Mouse (Mus musculus): ENCODE data around the gene Itih1.

DNA sequence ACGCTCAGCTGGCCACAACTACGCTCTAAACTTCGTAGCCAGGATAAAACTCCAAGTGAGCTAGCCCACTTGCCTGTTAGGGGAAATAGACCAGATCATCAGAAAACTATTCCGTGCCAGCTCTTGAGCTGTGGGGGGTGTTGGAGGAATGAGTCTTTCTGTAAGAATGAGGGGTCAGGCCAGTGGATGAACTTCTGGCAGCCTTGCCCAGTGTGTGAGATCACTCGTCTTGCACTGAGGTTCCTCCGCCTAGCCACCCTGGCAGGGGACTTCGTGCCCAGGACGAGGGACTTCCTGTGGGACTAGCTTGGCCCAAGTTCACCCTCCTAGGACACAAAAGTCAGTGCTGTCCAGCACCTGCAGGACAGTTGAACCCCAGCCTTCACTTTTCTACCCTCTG, 38.8 kb downstream of the Itih1 start:
- TF ChIP-seq CTCF (IDR thresholded peaks at IDR 0.05; ENCODE audit: low read depth): no peak
- no peak for TF ChIP-seq EP300 (IDR thresholded peaks at IDR 0.05; ENCODE audit: low read depth)

Measured in liver, postnatal 0 days (tissue).